Mouse (Mus musculus) Muller cell, postnatal 12 days (primary cell): ENCODE measurements around the gene Gm9844.
"Not testable (repeated sequence)": the region's sequence is repeated elsewhere in the genome, so short reads cannot be mapped to it uniquely, and the experiment has no call there.

Experiments used
- DNase-seq: peaks from one replicate; pipeline ENCODE4 v3.0.0-alpha.2; 2015; ENCODE audit errors: inconsistent ontology term

Gm9844 gene

GRCm38 (mm10) chr7:24869532-24870165, 7.6 kb downstream of the Gm9844 start, which contains the start of the genes Lypd4 and Dmrtc2:
Gene Lypd4, minus strand, starts transcription at chr7:24869941.
Gene Dmrtc2, plus strand, starts transcription at chr7:24870057.
- no peak for DNase-seq

- DNase-seq = no peak
These were observed 15.6 kb downstream of the Gm9844 start for GRCm38 (mm10) chr7:24877588-24877987.

GRCm38 (mm10) chr7:24879620-24880019, 17.6 kb downstream of the Gm9844 start:
- no peak for DNase-seq

- DNase-seq = no peak
These were observed 20.6 kb downstream of the Gm9844 start for GRCm38 (mm10) chr7:24882416-24883199.

- peak; percentile 99 for DNase-seq
These were observed 22.1 kb downstream of the Gm9844 start, which contains the start of gene Rps19 for GRCm38 (mm10) chr7:24883896-24884692. Gene Rps19, plus strand, starts transcription at chr7:24884371.

GRCm38 (mm10) chr7:24884693-24885291, 22.8 kb downstream of the Gm9844 start:
- no peak for DNase-seq

- no peak for DNase-seq
These were observed 23.7 kb downstream of the Gm9844 start for GRCm38 (mm10) chr7:24885468-24886307.

- no peak for DNase-seq
These were observed 24.3 kb downstream of the Gm9844 start for GRCm38 (mm10) chr7:24886308-24886633.

GRCm38 (mm10) chr7:24887096-24887495, 25.1 kb downstream of the Gm9844 start:
- no peak for DNase-seq

- DNase-seq = no peak
These were observed 27.6 kb downstream of the Gm9844 start for GRCm38 (mm10) chr7:24889431-24890220.

GRCm38 (mm10) chr7:24890281-24891216, 28.5 kb downstream of the Gm9844 start:
- peak; percentile 52 for DNase-seq

GRCm38 (mm10) chr7:24891241-24892124, 29.5 kb downstream of the Gm9844 start:
- no peak for DNase-seq

- no peak for DNase-seq
These were observed 30.1 kb downstream of the Gm9844 start for GRCm38 (mm10) chr7:24892125-24892583.

- DNase-seq = not testable (repeated sequence)
These were observed 33.7 kb downstream of the Gm9844 start for GRCm38 (mm10) chr7:24895749-24896148.

- no peak for DNase-seq
These were observed 34.3 kb downstream of the Gm9844 start for GRCm38 (mm10) chr7:24896269-24896668.

- no peak for DNase-seq
These were observed 35.2 kb downstream of the Gm9844 start, which contains the start of gene Cd79a for GRCm38 (mm10) chr7:24897224-24897623. Gene Cd79a, plus strand, starts transcription at chr7:24897381.

GRCm38 (mm10) chr7:24897959-24898358, 35.9 kb downstream of the Gm9844 start:
- DNase-seq = no peak

GRCm38 (mm10) chr7:24901114-24901513, 39.1 kb downstream of the Gm9844 start:
- DNase-seq = no peak
